Mouse (Mus musculus) brain, embryonic 14.5 days (tissue): ENCODE results near the gene Rufy1.

ENCODE experiments used
- CTCF ChIP-seq: fragments of 200-500 bp; IDR thresholded peaks from 2 replicates; pipeline ENCODE4 v1.5.1; 2012; ENCODE audit warnings: inconsistent platforms, mild to moderate bottlenecking, moderate library complexity, borderline replicate concordance; ENCODE audit not compliant: insufficient read depth, insufficient read length; ENCODE audit errors: extremely low read depth
- POLR2A ChIP-seq: fragments of 200-500 bp; IDR thresholded peaks from 2 replicates; pipeline ENCODE4 v1.6.1; 2012; ENCODE audit warnings: mild to moderate bottlenecking, inconsistent platforms, borderline replicate concordance; ENCODE audit not compliant: poor library complexity, insufficient read depth, insufficient read length, severe bottlenecking; ENCODE audit errors: extremely low read depth

DNA sequence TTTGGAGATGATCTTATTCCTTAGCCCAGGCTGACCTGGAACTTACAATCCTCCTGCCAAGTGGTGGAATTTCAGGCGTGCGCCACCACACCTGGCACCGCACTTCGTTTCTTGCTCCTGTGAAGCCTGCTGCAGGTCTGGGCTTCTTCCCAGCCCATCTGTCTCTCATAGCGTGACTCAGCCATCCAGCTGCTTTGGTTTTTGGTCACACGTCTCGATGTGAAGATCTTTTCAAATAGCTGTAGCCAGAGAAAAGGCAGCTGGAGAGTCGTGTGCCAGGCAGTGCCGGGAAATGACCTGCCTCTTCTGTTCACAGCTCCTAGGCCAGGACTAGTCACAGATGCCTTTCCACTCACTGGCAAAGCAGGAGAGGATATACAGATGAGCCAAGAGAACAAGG is 10.7 kb upstream of the Rufy1 start:
- TF ChIP-seq POLR2A (no peak), CTCF (no peak)
